Mouse (Mus musculus): ENCODE data around the gene Npr3. TPM values are rescaled to one million over a fixed set of nuclear protein-coding genes. Genes with fewer than 3 reads are reported as not detected.

Gene Npr3
- polyA plus RNA-seq (2012; rRNA removed) = 1.6 and 2.0 TPM in 2 replicates

DNA sequence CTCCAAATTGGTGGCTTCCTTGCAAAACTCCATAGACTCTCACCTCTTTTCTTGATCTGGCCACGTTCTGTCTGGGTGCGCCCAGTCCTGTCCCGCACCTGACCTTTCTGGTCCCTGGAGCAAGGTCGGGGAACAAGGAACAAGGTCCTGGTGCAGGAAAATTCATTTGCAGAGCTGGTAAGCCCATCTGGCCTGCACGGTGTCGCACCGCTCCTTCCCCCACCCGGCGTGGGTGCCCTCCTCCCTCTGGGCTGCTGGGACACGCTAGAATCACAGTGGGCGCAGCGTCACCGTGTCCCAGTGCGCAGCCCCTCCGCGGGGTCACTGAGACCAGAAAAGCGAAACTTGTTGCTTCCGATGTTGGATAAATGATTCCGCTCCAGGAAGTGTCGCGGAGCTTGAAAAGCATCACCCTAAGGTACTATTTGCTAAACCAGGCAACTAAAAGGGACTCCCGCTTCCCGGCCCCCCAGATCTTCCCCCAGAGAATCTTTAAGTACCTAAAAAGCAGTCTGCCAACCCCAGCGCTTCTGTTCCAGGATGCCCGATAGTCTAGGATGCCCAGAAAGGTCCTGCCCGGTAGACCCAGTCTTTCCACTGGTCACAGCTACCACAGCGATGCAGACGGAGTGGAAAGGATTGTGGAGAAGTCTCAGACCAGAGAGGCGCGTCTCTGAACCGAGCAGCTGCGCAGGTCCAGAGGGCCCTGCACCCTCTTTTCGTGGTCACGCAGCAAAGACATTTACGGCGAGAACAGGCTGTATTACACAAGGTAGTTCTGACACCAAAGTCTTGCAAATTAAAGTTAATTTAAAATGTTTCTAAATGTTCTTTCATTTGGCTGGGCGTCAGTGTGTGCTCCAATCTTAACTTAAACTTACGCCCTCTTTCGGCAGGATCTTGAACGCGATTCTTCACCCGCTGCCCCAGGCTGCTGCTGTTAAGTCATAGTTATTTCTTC is at the start of gene Npr3:
Gene Npr3, minus strand, starts transcription at position 717 of the 961 bp plus-strand sequence.

Other genes starting within 250 kb of the Npr3 start
- gene Sub1, start 89.7 kb upstream of the Npr3 start, polyA plus RNA-seq (2012; rRNA removed) = 129 and 146 TPM in 2 replicates
- gene Zfr, start 210.5 kb upstream of the Npr3 start, polyA plus RNA-seq (2012; rRNA removed) = 23.2 and 26.8 TPM in 2 replicates